Mouse (Mus musculus): ENCODE measurements around the gene Lgals3bp. TPM values are rescaled to one million over a fixed set of nuclear protein-coding genes. Genes with fewer than 3 reads are reported as not detected.

The Lgals3bp gene
- total RNA-seq (2021): 10 to 100 TPM; 20.5 to 21.2 TPM

- peak; percentile 44 to 51 for DNase-seq (ENCODE audit: low spot score in 2 of 2)
- intact Hi-C loops (cut with DNase I): loop anchor here (5.0 kb wide), 1 partner anchor 85 kb away; no protein-coding TSS in a partner anchor
Observed at GRCm38 (mm10) chr11:118401760-118402280, at the start of gene Lgals3bp. TSS of gene Lgals3bp (minus strand) at chr11:118402092.

- intact Hi-C loops (cut with DNase I): no loop called here
- DNase-seq (ENCODE audit: low spot score in 2 of 2): no peak
Observed at GRCm38 (mm10) chr11:118451211-118451610, 49.3 kb upstream of the Lgals3bp start.

- no peak for DNase-seq (ENCODE audit: low spot score in 2 of 2)
- intact Hi-C loops (cut with DNase I): loop anchor here (5.0 kb wide), 1 partner anchor 289 kb away; no protein-coding TSS in a partner anchor
Observed at GRCm38 (mm10) chr11:118448385-118448784, 46.5 kb upstream of the Lgals3bp start.

GRCm38 (mm10) chr11:118447346-118447745, 45.5 kb upstream of the Lgals3bp start:
- intact Hi-C loops (cut with DNase I): loop anchor here (2.0 to 5.0 kb wide), 2 partner anchors 43 to 290 kb away; no protein-coding TSS in a partner anchor
- DNase-seq (ENCODE audit: low spot score in 2 of 2): no peak

GRCm38 (mm10) chr11:118445843-118446242, 44.0 kb upstream of the Lgals3bp start:
- DNase-seq (ENCODE audit: low spot score in 2 of 2): peak; percentile 55 to 58
- intact Hi-C loops (cut with DNase I): loop anchor here (2.0 to 5.0 kb wide), 2 partner anchors 45 to 291 kb away; no protein-coding TSS in a partner anchor

GRCm38 (mm10) chr11:118443201-118443970, 41.5 kb upstream of the Lgals3bp start:
- intact Hi-C loops (cut with DNase I): loop anchor here (1.0 kb wide), 1 partner anchor 20 kb away; no protein-coding TSS in a partner anchor
- DNase-seq (ENCODE audit: low spot score in 2 of 2): no peak

DNA sequence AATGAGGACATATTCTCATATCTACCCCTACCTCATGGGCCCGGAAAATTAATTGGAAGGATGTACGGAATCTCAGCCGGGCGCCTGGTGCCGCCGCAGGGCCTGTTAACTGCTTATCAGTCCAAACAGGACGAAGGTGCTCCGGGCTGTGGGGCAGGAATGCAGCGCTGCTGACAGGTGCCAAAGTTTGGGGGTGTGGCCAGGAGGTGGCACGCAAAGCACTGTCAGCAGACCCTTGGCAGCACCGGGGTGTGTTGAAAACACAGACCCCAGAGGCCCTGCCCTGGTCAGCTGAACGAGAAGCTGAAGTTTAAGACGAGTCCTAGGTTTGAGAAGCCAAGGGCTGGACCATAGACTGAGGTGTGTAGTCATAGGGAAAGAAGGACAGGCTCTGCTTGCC, 40.8 kb upstream of the Lgals3bp start:
- intact Hi-C loops (cut with DNase I): loop anchor here (1.0 kb wide), 1 partner anchor 19 kb away; no protein-coding TSS in a partner anchor
- DNase-seq (ENCODE audit: low spot score in 2 of 2): no peak

GRCm38 (mm10) chr11:118438665-118439414, 36.9 kb upstream of the Lgals3bp start:
- no peak for DNase-seq (ENCODE audit: low spot score in 2 of 2)
- intact Hi-C loops (cut with DNase I): no loop called here

DNA sequence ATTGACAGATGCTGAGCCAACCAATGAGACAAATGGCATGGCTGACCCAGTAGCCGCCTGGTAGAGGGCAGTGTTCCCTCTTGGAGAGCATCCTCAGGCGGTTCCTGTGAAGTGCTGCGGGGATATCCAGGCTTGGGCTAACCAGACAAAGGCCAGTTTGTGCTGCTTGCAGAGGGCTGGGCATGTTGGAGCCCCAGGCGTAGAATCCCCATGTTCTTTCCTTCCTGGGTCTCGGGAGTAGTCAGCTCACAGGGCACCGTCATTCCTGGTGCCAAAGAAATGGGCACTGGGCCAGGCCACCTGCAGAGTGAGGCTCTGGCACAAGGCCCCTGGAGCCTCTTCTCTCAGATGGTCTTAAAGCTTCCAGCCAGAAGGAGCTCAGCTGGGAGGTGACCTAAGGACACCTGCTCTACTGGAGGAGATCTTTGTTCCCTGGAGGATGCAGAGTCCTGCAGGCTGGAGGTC, 34.6 kb upstream of the Lgals3bp start:
- DNase-seq (ENCODE audit: low spot score in 2 of 2): no peak
- intact Hi-C loops (cut with DNase I): no loop called here

GRCm38 (mm10) chr11:118434093-118434492, 32.2 kb upstream of the Lgals3bp start:
- no peak for DNase-seq (ENCODE audit: low spot score in 2 of 2)
- intact Hi-C loops (cut with DNase I): no loop called here

DNA sequence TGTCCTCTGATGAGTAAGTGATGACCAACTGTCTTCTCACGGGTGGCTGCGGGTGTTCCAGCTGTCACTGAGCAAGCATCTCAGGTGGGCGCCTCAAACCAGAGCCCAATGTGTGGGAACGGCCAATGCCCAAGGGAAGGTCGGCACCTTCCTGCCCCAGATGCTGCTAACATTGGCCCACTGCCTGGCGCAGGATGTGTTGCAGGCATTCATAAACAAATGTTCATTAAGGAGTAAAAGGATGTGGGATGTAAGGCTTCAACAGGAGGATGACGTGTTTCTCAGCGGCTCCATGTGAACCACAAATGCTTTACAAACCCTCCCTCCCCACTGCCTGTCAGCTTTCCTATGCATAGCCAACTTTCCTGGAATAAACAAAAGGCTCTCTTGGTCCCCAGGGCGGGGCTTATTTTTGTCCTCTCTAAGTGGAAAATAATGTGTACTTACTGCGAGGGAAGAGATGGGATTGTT, 31.5 kb upstream of the Lgals3bp start:
- DNase-seq (ENCODE audit: low spot score in 2 of 2): no peak
- intact Hi-C loops (cut with DNase I): no loop called here

GRCm38 (mm10) chr11:118431100-118431948, 29.4 kb upstream of the Lgals3bp start:
- intact Hi-C loops (cut with DNase I): no loop called here

GRCm38 (mm10) chr11:118430291-118430885, 28.5 kb upstream of the Lgals3bp start:
- intact Hi-C loops (cut with DNase I): no loop called here
- DNase-seq (ENCODE audit: low spot score in 2 of 2): no peak

More at GRCm38 (mm10) chr11:118431100-118431948, 29.4 kb upstream of the Lgals3bp start:
- DNase-seq (ENCODE audit: low spot score in 2 of 2): no peak

- no peak for DNase-seq (ENCODE audit: low spot score in 2 of 2)
- intact Hi-C loops (cut with DNase I): no loop called here
Observed at GRCm38 (mm10) chr11:118428944-118429709, 27.2 kb upstream of the Lgals3bp start.

DNA sequence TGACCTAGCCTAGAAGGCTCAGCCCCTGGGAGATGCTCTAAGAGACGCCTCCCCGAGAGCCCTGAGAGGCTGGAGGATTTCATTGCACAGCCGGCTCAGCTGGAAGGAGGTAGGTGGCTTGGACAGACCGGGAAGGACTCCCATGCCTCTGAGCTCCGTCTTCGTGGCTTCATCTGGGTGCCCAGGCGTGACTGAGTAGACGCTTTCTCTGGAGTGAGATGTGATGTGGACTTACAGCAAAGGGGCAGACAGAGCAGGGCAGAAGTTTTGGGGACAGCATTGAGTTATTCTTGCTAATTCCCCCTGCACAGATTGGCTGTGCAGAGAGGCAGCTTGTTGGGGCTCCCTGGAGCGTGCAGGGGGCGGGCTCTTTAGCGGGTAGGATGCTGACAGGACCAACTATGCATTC, 26.6 kb upstream of the Lgals3bp start:
- intact Hi-C loops (cut with DNase I): no loop called here
- DNase-seq (ENCODE audit: low spot score in 2 of 2): no peak

- intact Hi-C loops (cut with DNase I): no loop called here
- no peak for DNase-seq (ENCODE audit: low spot score in 2 of 2)
Observed at GRCm38 (mm10) chr11:118427986-118428385, 26.1 kb upstream of the Lgals3bp start, which contains the start of gene C1qtnf1. TSS of gene C1qtnf1 (plus strand) at chr11:118428203.

DNA sequence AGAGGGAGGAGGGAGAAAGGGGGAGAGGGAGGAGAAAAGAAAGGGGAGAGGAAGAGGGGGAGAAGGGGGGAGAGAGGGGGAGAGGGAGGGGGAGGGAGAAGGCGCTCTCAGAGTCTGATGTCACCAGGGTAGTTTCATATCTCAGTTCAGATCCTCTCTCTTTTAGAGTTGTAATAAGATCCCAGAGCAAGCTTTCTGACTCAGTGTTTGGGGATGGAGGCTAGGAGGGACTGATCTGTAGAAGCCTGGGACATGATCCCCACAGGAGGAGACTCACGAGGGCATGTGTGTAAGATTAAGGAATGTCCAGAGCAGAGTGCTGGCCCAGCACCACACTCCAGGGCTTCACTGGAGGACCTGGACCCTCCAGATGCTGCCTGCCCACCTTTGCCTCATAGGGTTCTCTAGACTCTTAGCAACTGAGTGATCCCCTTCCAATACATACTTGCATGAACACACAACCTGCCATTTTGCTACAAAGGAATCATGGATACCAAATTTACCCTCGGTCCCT, 25.4 kb upstream of the Lgals3bp start:
- intact Hi-C loops (cut with DNase I): no loop called here
- no peak for DNase-seq (ENCODE audit: low spot score in 2 of 2)

- intact Hi-C loops (cut with DNase I): no loop called here
- DNase-seq (ENCODE audit: low spot score in 2 of 2): no peak
Observed at GRCm38 (mm10) chr11:118426765-118427164, 24.9 kb upstream of the Lgals3bp start.

Measured in left cerebral cortex, postnatal 36 days (tissue).